Mouse (Mus musculus): ENCODE data around the gene Efl1.

The Efl1 gene

DNA sequence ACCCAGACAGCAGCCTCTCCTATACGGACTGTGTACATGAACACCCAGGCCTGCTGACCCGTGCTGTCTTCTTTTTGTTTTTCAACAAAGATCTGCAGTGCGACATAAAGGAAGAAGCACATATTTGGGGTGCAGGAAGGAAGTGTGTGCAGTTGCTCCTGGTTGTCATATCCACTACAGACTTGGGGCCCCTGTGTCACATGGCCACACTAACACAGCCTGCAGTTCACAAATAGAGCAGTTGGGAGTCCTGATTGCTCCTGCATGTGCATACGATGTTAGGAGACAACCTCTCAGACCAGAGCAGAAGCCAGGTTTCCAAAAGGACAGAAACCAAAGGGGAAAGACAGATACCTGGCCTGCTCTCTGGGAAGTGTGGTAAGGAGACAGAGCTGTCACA is 172.2 kb downstream of the Efl1 start:
- no peak for DNase-seq

DNA sequence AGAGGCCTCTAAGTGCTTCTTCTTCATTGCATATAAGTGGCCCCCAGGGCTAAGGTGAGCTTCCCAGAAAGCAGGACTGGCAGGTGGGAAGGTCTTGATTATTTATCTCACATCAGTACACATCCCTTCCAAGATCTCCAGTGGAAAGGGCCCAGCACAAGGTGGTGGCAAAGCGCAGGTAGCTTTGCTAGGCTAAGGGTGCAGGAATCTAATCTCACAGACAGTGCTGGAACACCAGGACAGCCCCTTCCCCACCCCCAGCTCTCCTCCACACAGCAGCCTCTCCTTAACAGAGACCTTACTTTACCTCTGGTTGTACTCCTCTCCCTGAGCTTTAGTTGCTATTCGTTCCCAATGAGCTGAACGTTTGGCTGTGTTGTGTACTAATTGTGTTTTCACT is 173.1 kb downstream of the Efl1 start:
- DNase-seq: no peak

DNA sequence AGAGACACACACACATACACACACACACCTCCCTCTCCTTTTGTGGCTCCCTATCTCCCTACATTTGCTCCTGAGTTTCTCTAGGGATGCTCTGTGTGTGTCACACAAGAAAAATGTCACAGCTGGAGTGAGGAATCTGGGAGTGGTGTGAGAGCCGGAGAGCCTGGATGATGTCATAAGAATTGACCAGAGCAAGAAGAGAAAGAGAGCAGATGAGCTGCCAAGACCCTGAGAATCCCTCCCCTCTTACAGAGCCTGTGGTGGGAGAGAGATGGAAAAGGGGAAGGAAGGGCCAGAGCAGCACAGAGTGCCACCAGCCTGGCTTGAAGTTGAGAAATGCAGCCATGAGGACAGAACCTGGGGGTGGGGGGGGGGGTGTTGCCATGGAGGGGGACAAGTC is 174.1 kb downstream of the Efl1 start:
- DNase-seq: no peak

Measured in kidney, postnatal 36 days (tissue).